Mouse (Mus musculus): Measurements from ENCODE around the gene 0610012G03Rik.

DNA sequence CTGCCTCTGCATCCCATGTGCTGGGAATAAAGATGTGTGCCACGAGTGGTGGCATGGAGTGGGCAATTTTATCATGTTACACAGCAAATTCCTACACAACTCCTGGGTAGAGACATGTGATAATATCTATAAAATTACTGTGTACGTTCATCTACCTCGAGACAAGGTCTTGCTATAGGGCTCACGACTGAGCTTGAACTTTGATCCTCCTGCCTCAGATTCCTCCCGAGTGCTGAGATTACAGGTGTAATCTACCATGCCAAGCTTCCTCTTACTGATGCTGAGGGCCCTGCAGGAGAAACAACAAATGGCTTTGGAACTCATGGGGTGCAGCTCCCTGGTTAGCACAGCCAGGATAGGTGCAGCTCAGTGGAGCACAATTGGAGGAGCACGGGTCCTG lies 23.9 kb downstream of the 0610012G03Rik start:
- TF ChIP-seq CTCF (IDR thresholded peaks at IDR 0.05; ENCODE audit: insufficient read depth, low read length) (no peak), POLR2A (IDR thresholded peaks at IDR 0.05; ENCODE audit: borderline replicate concordance, extremely low read depth, low read depth, low read length) (no peak)
